ENCODE assay signal across 16 mouse cellular contexts in the genomic region with DNA sequence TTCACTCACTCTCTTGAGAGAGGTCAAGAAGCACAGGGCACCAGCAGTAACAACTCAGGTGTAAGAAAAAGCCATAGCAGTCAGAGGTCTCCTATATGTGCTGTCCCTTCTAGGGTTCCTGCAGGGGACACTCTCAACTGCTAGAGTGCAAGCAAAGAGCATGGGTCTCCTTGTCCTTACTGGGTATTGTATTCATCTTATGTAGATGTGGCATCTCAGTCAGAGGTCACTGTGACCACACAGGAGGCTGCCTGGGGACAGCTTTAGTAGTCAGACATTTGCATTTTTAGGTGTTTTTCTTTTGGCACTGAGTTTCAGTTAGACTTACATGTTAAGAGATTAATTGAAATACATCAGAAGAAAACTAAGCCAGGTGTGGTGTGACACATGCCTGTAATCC.
"Had no signal": no experiment of that assay in that cellular context is flagged by ENCODE, and none has a peak within 500 bp of the region (broad histone marks: within the 10 kb centered on the region; RNA-seq: fewer than 3 reads in every experiment).

No protein-coding gene starts in this region.

- H3K9ac ChIP-seq: neural tube, embryonic 12.5 days; neural tube, embryonic 13.5 days; neural tube, embryonic 15.5 days; stomach, embryonic 15.5 days had no signal

- H3K27ac ChIP-seq: neural tube, embryonic 12.5 days; neural tube, embryonic 13.5 days; neural tube, embryonic 15.5 days; stomach, embryonic 15.5 days; stomach, postnatal 0 days had no signal

- H3K4me3 ChIP-seq: neural tube, embryonic 12.5 days; neural tube, embryonic 13.5 days; neural tube, embryonic 15.5 days; stomach, embryonic 15.5 days had no signal

- H3K27me3 ChIP-seq: neural tube, embryonic 12.5 days; neural tube, embryonic 13.5 days; neural tube, embryonic 15.5 days; stomach, embryonic 15.5 days had no signal

- H3K4me2 ChIP-seq: neural tube, embryonic 12.5 days; neural tube, embryonic 13.5 days; neural tube, embryonic 15.5 days; stomach, embryonic 15.5 days had no signal

- H3K9me3 ChIP-seq: neural tube, embryonic 12.5 days; neural tube, embryonic 13.5 days; neural tube, embryonic 15.5 days; stomach, embryonic 15.5 days had no signal

- DNase-seq: retina, postnatal 1 day; right cerebral cortex, adult 18-20 months; right cerebral cortex, postnatal 14 days; right cerebral cortex, postnatal 25 days; right cerebral cortex, postnatal 4 days; thymus, adult 18-20 months; thymus, adult 2 months; thymus, postnatal 14 days; thymus, postnatal 25 days; thymus, postnatal 36 days; thymus, postnatal 4 days had no signal

- H3K36me3 ChIP-seq: neural tube, embryonic 13.5 days; neural tube, embryonic 15.5 days had no signal

- H3K4me1 ChIP-seq: neural tube, embryonic 12.5 days; neural tube, embryonic 13.5 days; stomach, embryonic 15.5 days had no signal
